Mouse (Mus musculus) C2C12 (cell line): ENCODE data around the gene Mrrf.
"Not testable (repeated sequence)": the region's sequence is repeated elsewhere in the genome, so short reads cannot be mapped to it uniquely, and the experiment has no call there.

Experiments
- CTCF ChIP-seq: IDR thresholded peaks from one replicate; pipeline ENCODE4 v1.5.1; 2011; ENCODE audit not compliant: control insufficient read depth, insufficient read depth, insufficient read length
- MYOG ChIP-seq: IDR thresholded peaks from one replicate; pipeline ENCODE4 v1.6.1; 2011; ENCODE audit not compliant: control insufficient read depth, insufficient read length; ENCODE audit errors: extremely low read depth

- TF ChIP-seq CTCF, MYOG: not testable (repeated sequence)
Observed at GRCm38 (mm10) chr2:36152401-36152800, 16.2 kb downstream of the Mrrf start.
